Mouse (Mus musculus) cerebral cortex, adult 2 months (tissue): Measurements from ENCODE around the gene Epb41l2.

Experiments used
- WGBS: fragments of 180-500 bp; shearing (Covaris S2); methylation state at CpG from one replicate; pipeline ENCODE4 v1.1.7; 2018; 5-methylcytosine and 5-hydroxymethylcytosine counted together

Gene Epb41l2

DNA sequence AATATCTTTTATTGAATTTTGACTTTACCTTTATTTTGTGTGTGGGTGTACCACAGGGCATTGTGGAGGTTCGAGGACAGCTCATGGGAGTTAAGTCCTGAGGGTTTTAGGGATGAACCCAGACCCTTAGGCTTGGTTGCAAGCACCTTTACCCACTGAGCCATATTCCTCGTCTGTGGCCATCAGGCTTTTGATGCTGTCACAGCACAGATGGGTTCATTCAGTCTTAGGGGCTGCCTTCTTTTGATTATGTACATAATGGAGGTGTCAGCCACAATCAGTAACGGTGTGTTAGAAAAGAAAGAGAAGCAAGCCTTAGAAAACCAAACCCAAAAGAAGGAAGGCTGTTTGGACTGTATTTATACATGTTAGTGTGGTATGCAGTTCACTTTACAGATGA lies 9.3 kb downstream of the Epb41l2 start:
- WGBS, result 81% methylated on average over 3 of the region's 3 CpGs

DNA sequence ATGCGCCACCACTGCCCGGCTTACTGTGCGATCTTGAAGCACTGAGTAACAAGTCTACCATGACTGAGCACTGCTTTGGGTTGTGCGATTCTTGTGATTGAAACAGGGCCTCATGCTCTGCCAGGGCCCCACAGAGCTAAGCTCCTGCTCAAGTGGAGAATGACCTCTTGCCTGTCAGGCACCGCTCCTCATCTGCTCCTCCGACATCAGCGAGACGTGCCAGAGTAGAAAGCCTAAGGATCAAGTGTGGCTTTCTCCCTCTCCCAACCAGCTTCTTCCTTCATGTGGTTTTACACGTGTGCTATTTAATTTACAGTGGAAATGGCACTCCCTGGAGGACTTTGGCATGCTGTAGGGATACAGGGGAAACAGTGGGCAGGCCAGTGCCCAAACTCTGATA lies 10.1 kb downstream of the Epb41l2 start:
- 87% methylated on average over 9 of the region's 9 CpGs for WGBS

DNA sequence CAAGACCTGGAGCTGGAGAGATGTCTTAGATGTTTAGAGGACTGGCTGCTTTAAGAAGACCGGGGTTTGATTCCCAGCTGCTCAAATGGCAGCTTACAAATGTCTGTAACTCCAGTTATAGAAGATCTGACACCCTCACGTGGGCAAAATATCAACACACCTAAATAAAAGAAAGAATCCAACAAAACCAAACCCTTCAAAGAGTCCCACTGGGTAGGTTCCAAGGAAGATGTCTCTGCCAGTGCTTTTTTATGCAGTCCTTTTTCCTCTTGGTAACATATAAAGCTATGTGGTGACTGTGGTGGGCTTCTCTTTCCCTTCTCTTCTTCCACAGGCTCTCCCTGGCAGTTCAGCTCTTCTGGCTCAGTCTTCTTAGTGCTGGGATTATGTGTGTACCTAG lies 11.7 kb downstream of the Epb41l2 start:
- 56% methylated on average over 2 of the region's 2 CpGs for WGBS

DNA sequence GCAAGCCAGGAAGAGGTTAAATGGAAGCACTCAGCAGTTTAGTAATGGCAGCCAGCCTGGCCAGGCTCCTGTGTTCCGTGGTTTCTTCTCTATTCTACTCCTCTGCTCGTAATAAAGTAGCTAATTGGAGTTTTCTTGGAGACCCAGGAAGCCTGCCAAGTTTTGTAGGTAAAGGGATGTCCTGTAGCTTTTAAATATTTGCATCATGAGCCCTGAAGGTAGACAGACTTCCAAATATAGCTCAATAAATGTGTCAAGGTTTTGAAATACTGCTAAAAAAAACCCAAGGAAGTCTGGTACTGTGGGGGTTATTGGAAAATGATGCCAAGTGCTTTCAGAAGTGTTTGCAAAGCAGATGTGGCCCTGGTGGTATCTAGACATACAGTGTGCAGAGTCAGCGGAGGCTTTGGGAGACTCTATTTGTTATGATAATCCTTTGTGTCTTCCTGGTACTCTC lies 12.3 kb downstream of the Epb41l2 start:
- 23% methylated on average over 3 of the region's 3 CpGs for WGBS

DNA sequence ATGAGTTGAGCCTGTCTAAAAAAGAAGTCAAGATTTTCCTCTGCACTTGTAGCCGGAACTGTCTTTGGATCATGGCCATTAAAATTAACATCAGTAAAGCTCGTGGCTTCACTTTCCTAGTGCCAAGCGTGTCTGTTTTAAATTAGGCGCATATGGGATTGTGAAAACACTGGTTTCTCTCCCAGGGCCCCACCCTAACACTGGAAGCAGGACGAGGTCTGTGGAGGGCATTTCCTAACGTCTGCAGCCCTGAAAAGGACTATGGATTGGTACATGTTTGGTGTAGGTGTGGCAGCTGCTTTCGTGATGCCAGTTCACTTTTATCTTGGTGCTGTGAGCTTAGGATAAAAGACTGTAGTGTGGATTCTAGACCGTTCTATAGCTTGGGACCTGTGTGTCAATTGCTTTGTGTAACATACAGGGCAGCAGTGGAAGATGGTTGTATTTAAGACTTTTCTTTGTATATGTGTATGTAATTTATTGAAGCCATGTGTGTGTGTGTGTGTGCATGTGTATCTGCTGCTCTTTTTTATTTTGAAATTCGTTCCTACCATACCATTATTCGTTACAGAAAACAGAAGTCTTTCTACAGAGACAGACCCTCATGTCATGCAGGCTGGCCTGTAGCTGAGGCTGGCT lies 13.0 kb downstream of the Epb41l2 start:
- WGBS, result 35% methylated on average over 10 of the region's 10 CpGs

DNA sequence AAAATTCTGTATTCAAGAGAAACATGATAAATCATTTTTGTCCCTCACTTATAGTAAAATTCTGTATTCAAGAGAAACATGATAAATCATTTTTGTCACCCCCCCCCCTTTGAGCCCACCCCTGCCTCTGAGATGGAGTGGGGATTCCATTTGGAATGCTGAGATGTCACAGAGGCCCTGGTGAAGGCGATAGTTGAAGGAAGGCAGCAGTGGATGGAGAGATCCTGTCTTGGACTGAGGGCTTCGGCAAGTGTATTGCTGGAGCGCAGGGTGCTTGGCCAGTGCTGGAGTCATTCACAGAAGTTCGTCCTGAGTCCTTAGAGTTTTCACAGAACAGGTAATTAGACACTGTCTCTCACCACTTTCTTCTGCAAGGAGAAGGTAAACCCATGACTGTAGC lies 15.4 kb downstream of the Epb41l2 start:
- 94% methylated on average over 4 of the region's 4 CpGs for WGBS

DNA sequence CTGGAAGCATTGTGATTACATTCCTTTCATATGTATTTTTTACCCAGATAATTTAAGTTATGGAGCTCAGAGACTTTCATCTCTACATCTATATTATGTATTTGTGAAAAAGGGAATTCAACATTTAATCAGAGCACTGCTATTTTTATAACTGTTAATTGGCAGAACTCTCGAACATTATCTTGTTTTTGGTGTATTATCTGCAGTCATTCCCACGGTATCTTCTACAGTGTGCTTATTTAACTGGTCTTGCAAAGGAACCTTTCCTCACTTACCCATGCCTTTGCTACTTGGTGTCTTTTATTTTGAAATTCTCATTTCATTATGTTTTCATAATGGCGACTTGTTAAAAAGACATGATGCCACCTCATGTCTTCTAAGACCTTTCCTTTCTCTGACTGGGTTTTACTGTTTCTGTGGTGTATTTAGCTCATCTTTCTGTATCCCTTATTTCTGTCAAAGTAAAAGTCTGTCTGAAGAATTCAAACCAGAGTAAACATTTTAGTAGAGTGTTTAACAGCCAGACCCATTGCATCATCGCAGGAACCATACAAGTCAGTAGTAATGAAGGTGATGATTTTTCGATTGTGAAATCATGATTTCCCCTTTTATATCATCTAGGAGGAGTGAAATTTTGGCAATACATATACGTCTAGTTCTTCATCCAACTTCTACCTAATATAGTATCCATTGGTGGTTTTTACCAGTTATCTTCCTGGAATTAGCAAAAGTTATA lies 21.3 kb downstream of the Epb41l2 start:
- 77% methylated on average over 6 of the region's 6 CpGs for WGBS

DNA sequence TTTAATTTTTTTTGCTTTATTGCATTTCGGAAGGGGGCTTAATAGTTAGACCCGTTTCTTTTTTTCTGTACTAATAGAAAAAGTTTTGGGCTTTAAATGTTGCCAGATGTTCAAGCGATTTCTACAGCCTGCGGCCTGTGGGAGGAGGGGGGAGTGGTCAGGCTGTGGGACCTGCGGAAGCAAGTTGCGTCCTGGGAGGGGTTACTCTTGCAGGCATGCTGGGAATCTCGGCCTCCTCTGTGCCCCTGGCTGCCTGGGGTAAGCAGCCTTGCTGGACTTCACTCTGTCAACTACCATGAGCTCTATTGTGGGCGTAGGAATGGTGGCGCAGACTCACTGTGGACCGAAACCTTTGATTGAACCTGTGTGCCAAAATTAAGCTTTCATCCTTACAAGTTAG lies 22.4 kb downstream of the Epb41l2 start:
- WGBS, result 81% methylated on average over 10 of the region's 10 CpGs

DNA sequence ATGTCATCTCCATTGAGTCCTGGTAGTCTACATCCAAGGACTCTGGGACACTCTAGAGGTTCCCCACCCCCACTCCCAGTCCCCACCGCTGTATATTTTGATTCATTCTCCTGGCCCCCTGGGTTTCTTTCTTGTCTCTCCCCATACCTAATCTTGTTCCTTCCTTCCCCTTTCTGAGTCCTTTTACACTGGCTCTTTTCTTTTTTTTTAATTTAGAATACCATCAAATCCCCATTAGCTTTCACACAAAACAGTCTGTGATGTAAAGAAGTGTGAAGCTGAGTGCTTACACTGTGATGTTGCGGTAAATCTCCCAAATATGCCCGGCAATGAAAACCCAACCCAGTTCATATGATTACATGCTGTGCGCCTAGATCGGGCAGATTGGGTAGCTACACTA lies 23.6 kb downstream of the Epb41l2 start:
- 77% methylated on average over 5 of the region's 5 CpGs for WGBS

DNA sequence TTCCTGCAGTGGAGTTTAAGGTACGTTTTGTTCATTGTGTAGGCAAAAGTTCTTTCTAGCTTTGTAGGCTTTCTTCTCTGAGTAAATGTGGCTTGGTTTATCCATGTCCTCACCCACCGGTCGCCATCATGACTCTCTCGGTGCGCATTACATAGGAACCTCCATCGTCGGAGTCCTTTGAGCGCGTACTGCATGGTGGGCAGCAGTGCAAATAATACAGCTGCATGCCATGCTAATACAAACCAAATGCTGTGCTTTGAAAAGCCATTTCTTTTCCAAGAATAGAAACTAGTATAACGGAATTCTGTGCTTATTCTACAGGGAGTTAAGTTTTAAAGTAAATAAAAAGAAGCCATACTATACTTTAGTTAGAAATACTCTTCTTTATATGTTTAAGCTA lies 24.8 kb downstream of the Epb41l2 start:
- WGBS, result 88% methylated on average over 10 of the region's 10 CpGs

DNA sequence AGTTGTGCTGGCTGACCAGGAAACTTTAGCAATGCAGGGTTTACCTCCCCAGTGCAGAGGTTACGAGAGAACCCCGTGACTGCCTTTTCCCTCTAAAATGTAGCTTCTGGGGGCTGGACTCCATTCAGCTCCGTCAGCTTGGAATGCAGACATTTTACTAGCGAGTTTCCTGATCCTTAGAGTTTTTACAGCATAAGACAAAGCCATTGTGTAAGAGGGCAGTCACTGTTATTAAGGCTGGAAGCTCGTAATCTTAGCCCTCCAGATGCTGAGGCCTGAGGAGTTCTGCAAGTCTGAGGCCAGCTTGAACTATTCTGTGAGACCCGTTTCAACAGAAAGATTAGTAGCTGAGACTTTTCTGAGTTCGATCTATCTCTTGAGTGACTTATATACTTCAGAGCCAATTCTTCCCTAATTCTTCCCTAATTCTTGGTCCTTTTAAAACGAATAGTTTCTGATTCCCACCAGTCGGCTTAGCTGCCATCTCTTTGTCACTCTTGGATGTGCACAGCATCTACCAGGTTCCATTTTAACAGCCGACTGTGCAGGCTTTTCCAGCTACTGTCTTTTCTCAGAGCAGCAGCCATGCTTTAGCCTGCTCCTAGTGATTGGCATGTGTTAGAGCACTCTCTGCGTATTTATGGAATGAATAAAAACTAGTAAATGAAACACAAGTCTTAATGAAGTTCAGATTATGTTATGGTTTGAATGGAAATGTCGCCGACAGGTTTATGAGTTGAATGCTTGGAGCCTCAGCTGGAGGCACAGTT lies 26.4 kb downstream of the Epb41l2 start:
- 77% methylated on average over 13 of the region's 13 CpGs for WGBS

DNA sequence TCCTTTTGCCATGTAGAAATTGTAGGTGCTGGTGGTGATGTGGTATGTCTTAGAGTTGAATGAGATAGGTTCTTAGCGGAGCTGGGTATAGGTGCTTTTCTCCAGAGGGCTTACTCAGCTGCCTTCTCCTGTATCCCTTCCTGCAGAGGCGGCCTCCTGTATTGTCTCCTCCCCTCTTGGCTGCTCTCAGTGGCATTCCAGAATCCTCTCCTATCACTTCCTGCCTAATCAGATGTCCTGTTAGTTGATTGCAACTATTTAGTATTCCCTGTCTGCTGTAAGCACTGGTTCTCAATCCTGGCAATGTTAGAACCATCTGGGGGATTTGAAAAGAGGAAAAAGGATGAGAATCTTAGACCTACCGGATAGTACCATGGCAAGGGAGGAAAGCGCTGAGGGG lies 27.3 kb downstream of the Epb41l2 start:
- WGBS, result 81% methylated on average over 4 of the region's 4 CpGs

DNA sequence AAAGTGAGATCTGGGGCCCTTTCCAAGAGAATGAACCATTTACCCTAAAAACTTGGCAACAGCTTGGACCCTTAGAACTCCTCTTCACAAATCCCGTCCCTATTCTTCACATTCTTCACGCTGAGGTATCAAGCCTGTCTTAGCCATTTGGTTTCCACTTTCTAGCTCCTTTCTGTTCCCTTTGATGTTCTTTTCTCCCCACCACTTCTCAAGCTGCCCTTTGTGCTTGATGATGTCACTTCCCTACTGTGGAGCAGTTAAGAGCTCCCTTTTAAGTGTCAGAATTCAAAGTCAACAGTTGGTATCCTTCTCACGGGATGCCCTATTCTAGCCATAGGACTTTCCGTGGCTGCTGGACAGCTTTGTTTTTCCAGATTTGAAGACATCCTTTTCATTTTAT lies 27.7 kb downstream of the Epb41l2 start:
- 45% methylated on average over 4 of the region's 4 CpGs for WGBS

DNA sequence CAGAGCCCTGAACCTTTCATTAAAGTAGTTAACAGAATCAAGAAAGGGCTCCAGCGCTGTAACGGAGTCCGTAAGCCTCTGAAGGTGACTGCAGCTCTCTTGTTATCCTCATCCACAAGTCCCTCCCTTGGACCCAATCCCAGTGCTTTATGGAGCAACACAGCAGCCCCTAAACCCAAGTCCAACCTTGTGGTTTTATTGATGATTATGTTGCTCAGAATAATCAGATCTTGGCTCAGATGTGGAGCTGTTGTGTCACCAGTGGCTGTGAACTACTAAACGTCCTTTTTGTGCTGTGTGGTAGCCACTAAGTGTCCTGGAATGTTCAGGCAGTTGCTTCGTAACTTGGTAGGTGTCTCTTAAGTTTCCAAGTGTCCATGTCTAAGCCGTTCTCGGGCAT lies 33.2 kb downstream of the Epb41l2 start:
- WGBS, result 88% methylated on average over 7 of the region's 7 CpGs

DNA sequence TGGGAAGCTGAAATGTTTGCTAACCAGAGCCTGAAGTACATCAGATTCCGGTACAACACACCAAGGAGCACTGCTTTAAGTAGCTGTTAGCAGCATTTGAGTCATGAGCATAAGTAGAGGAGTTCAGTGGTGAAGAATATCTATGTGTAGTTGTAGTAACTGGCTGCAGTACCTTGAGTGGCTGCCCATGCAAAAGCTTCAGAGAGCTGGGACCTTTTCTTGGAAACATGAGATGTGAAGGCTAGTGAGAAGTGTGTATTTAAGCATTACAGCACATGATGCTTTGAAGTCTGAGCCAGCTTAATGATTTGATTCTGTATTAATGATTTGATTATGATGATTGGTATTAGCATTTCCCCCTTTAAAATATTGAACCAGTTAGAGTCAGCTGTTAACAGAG lies 34.1 kb downstream of the Epb41l2 start:
- 81% methylated on average over 1 of the region's 1 CpGs for WGBS

DNA sequence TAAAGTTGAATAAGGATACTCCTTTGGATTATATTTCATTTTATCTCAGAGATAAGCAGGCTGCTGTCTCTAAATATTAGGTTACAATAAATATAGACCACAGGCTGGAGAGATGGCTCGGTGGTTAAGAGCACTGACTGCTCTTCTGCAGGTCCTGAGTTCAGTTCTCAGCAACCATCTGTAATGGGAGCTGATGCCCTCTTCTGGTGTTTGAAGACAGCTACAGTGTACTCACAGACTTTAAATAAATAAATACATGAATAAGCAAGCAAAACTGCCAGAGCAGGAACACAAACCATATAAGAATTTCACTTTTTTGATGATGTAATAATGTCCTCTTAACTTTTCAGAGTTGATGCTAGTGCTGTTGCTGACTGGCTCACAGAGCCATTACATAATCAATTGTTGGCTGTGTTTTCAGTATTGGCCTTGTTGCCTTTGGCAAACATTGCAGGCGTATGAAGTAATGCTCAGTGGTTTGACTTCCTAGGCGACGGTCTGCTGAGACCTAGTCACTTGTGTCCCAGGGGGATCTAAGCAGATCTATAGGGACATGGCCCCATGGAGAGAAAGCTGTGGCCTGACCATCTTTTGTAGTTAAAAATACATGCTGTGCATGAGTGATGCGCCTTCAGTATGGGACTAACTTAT lies 35.8 kb downstream of the Epb41l2 start:
- 65% methylated on average over 5 of the region's 5 CpGs for WGBS

DNA sequence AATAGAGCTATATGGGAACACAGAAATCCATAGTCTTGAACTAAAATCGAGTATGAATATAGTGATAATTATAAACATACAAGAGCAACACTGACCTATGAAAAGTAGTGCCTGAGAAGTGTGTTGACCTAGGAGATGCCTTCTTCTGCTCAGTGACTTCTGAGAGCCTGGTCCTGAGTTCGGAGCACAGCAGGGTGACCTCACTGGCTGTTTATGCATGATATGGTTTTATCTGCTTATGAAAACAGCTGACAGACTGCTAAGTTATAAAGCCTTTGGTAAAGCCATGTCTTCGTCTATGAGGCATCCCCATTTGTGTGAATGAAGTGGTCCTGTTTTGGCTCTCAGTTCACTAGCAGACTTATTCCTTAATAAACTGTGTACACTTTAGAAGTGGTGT lies 37.3 kb downstream of the Epb41l2 start:
- WGBS, result 83% methylated on average over 3 of the region's 3 CpGs

DNA sequence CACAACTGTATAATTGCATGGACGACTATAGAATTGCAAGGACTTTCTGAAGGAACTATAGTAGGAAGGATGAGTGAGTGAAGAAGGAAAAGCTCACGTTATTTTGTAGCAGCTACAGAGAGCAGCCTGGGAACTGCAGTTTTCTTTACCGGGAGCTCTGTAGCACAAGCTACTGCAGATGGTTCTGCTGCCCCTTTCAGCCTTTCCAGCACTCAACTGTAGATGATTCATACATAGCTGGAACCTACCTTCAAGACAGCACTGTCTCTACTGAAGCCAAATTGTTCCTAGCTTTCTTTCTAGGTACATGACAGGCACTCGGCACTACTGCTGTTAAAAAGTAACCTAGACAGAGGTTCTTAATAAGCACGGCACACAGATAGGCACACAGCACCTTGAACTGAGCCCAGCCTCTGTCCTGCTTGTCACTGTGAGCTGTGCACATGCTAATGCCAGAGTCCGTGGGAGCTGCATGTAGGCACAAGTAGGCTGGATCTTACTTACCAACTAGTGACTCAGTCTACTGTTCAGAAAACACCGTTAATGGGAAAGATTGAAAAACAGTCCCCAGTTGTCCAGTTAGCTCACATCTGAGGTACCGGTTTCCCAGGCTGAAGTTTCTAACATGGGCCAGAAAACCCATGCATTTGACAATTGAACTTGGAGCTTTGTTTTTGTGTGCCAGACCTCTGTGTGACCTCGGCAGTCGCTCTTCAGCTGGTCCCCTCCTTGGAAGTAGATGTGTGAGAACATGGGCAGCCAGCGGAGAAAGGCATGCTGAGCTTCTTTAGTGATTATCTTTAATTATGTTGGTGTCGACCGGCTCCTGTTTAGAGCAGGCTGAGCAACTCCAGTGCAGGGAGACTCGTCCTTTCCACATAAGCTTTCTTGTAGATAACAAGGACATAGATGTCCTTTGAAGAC lies 38.4 kb downstream of the Epb41l2 start:
- WGBS, result 52% methylated on average over 14 of the region's 14 CpGs

DNA sequence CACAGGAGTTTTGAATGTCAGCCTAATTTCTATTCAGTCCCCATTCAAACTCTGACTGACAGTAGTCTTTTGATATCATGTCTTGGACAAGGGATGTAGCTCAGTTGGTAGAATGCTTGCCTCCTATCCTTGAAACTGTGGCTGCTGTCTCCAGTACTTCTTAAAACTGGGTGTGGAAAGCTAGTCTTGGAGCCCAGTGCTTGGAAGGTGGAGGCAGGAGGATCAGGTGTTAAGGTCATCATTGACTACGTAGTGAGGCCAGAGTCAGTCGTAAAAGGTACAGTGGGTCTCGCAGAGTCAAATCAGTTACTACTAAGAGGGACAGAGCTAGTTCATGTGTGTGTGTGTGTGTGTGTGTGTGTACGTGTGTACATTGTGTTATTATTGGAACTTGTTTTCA lies 39.4 kb downstream of the Epb41l2 start:
- WGBS, result 91% methylated on average over 4 of the region's 4 CpGs

DNA sequence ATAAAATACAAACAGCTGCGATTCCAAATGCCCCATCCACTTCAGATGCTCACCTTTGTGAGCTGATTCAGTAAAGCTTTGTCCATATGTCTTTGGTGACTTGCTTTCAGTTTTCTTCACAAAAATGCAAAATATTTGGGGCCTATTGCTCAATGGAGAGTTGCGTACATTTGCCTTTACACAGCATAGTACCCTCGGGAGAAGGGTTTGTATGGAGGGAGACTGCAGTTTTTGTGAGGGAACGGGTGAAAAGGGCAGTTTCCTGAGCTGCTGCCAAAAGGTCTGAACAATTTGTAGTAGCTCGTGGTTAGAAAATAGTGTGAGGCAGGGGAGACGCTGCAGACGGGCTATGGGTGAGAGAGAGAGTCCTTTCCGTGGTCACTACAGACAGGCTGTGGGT lies 40.5 kb downstream of the Epb41l2 start:
- WGBS, result 63% methylated on average over 8 of the region's 8 CpGs

DNA sequence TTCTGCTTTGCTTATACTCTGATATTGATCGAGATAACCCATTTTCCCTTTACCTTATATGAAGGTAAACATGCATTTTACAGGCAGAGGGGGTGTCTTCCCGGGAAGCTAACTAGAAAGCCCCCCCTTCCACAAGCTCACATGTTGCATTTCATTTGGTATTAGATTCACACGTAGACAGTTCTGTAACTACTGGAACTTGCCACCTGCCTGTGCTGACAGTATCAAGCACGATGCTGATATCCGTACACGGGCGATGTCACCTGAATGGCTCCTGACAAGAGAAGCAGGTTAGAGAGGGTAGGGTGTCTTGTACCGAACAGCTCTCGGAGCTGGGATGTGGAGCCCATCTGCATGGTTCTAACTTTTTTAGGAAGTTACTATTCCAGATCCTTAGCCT lies 41.0 kb downstream of the Epb41l2 start:
- 93% methylated on average over 9 of the region's 9 CpGs for WGBS
